Mouse (Mus musculus): ENCODE results near the gene 4930467E23Rik. TPM values are rescaled to one million over a fixed set of nuclear protein-coding genes. Genes with fewer than 3 reads are reported as not detected.
"Not testable (repeated sequence)": the region's sequence is repeated elsewhere in the genome, so short reads cannot be mapped to it uniquely, and the experiment has no call there.

The 4930467E23Rik gene
- polyA plus RNA-seq, 1 experiment from 2014 or later = not detected

GRCm38 (mm10) chr8:19715266-19715665 lies 14.1 kb upstream of the 4930467E23Rik start:
- not testable (repeated sequence) for H3K9me3 ChIP-seq (ENCODE audit: control insufficient read depth, low read length); H3K27me3 ChIP-seq (replicated peaks; ENCODE audit: control insufficient read depth, insufficient read depth, low read length); H3K4me1 ChIP-seq (replicated peaks; ENCODE audit: control insufficient read depth, insufficient read depth, low read length); H3K27ac ChIP-seq (ENCODE audit: low read depth, low read length); H3K4me2 ChIP-seq; ATAC-seq (replicated peaks; ENCODE audit: low FRiP score); DNase-seq (ENCODE audit: low spot score); H3K4me3 ChIP-seq (ENCODE audit: low read depth, low read length); H3K36me3 ChIP-seq (ENCODE audit: control insufficient read depth, insufficient read depth, low read length); H3K9ac ChIP-seq (ENCODE audit: low read depth, low read length)
- WGBS = 78% methylated on average over 3 of the region's 3 CpGs

- WGBS = 89% methylated on average over 3 of the region's 3 CpGs
These were observed 11.5 kb upstream of the 4930467E23Rik start for GRCm38 (mm10) chr8:19717851-19718250.

GRCm38 (mm10) chr8:19719513-19719912 lies 9.9 kb upstream of the 4930467E23Rik start:
- H3K4me2 ChIP-seq; H3K27me3 ChIP-seq (replicated peaks; ENCODE audit: control insufficient read depth, insufficient read depth, low read length); DNase-seq (ENCODE audit: low spot score); H3K4me3 ChIP-seq (ENCODE audit: low read depth, low read length); H3K27ac ChIP-seq (ENCODE audit: low read depth, low read length); H3K9me3 ChIP-seq (ENCODE audit: control insufficient read depth, low read length); H3K9ac ChIP-seq (ENCODE audit: low read depth, low read length); H3K36me3 ChIP-seq (ENCODE audit: control insufficient read depth, insufficient read depth, low read length); H3K4me1 ChIP-seq (replicated peaks; ENCODE audit: control insufficient read depth, insufficient read depth, low read length); ATAC-seq (replicated peaks; ENCODE audit: low FRiP score): not testable (repeated sequence)
- 68% methylated on average over 3 of the region's 3 CpGs for WGBS

More at GRCm38 (mm10) chr8:19717851-19718250, 11.5 kb upstream of the 4930467E23Rik start:
- ATAC-seq (replicated peaks; ENCODE audit: low FRiP score); H3K4me1 ChIP-seq (replicated peaks; ENCODE audit: control insufficient read depth, insufficient read depth, low read length); H3K4me3 ChIP-seq (ENCODE audit: low read depth, low read length); H3K27me3 ChIP-seq (replicated peaks; ENCODE audit: control insufficient read depth, insufficient read depth, low read length); DNase-seq (ENCODE audit: low spot score); H3K9ac ChIP-seq (ENCODE audit: low read depth, low read length); H3K4me2 ChIP-seq; H3K9me3 ChIP-seq (ENCODE audit: control insufficient read depth, low read length); H3K36me3 ChIP-seq (ENCODE audit: control insufficient read depth, insufficient read depth, low read length); H3K27ac ChIP-seq (ENCODE audit: low read depth, low read length): not testable (repeated sequence)

DNA sequence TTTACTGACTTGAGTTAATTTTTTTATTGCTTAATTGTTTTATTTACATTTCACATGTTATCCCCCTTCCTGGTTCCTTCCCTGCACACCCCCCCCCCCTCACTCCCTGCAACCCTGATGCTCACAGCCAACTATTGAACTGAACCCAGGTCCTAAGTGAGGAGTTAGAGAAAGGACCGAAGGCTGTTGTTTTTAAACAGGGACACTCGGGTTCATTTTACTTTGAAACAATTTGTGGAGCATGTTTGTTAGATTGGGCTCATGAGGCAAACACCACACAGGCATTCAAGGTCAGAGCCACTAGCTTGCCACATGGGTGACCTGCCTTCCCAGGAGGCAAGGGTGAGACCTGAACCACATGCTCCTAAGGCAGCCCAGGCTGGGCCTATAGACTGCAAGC lies 4.5 kb upstream of the 4930467E23Rik start:
- H3K27me3 ChIP-seq (replicated peaks; ENCODE audit: control insufficient read depth, insufficient read depth, low read length); H3K9ac ChIP-seq (ENCODE audit: low read depth, low read length); H3K36me3 ChIP-seq (ENCODE audit: control insufficient read depth, insufficient read depth, low read length); H3K4me2 ChIP-seq; H3K9me3 ChIP-seq (ENCODE audit: control insufficient read depth, low read length); DNase-seq (ENCODE audit: low spot score); H3K4me3 ChIP-seq (ENCODE audit: low read depth, low read length); H3K4me1 ChIP-seq (replicated peaks; ENCODE audit: control insufficient read depth, insufficient read depth, low read length); H3K27ac ChIP-seq (ENCODE audit: low read depth, low read length); ATAC-seq (replicated peaks; ENCODE audit: low FRiP score): not testable (repeated sequence)
- WGBS = 48% methylated on average over 2 of the region's 2 CpGs

DNA sequence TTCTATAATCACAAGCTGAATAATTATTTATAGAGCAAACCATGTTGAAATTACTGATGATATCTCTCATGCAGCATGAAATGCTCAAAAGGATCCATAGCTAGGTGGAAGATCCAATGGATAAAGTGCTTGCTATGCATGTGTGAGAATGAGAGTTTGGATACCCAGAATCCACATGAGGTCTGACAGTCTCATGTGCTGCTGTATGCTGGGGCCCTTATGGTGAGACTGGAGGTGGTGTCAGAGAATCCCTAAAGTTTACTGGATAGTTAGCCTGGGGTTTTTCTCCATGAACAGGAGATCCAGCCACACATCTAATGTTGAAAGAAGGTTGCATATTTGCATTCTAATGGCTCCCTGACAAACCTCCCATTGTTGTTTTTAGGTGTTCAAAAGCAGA lies 22.4 kb downstream of the 4930467E23Rik start:
- not testable (repeated sequence) for H3K4me1 ChIP-seq (replicated peaks; ENCODE audit: control insufficient read depth, insufficient read depth, low read length); H3K9ac ChIP-seq (ENCODE audit: low read depth, low read length); H3K9me3 ChIP-seq (ENCODE audit: control insufficient read depth, low read length); H3K27ac ChIP-seq (ENCODE audit: low read depth, low read length); ATAC-seq (replicated peaks; ENCODE audit: low FRiP score); H3K4me2 ChIP-seq; DNase-seq (ENCODE audit: low spot score); H3K36me3 ChIP-seq (ENCODE audit: control insufficient read depth, insufficient read depth, low read length); H3K4me3 ChIP-seq (ENCODE audit: low read depth, low read length); H3K27me3 ChIP-seq (replicated peaks; ENCODE audit: control insufficient read depth, insufficient read depth, low read length)

DNA sequence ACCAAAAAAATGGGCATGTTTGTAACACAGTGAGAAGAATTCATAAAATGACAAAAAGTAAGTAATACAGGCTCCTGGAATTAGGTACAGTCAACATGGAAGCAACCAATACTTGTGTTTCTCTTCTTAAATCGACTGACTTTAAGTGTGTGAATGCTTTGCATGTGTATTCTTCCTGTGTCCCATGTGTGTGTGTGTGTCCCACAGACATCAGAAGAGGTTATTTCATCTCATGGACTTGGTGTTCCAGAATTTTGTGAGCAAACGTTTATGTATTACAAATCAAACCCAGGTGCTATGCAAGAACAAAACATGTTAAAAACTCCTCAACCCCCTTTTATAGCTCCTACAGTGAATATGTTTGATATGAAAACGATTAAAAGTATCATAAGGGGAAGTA lies 24.8 kb downstream of the 4930467E23Rik start:
- H3K36me3 ChIP-seq (ENCODE audit: control insufficient read depth, insufficient read depth, low read length); DNase-seq (ENCODE audit: low spot score); ATAC-seq (replicated peaks; ENCODE audit: low FRiP score); H3K4me3 ChIP-seq (ENCODE audit: low read depth, low read length); H3K9ac ChIP-seq (ENCODE audit: low read depth, low read length); H3K9me3 ChIP-seq (ENCODE audit: control insufficient read depth, low read length); H3K4me2 ChIP-seq; H3K27me3 ChIP-seq (replicated peaks; ENCODE audit: control insufficient read depth, insufficient read depth, low read length); H3K27ac ChIP-seq (ENCODE audit: low read depth, low read length); H3K4me1 ChIP-seq (replicated peaks; ENCODE audit: control insufficient read depth, insufficient read depth, low read length): not testable (repeated sequence)
- 62% methylated on average over 2 of the region's 3 CpGs for WGBS

DNA sequence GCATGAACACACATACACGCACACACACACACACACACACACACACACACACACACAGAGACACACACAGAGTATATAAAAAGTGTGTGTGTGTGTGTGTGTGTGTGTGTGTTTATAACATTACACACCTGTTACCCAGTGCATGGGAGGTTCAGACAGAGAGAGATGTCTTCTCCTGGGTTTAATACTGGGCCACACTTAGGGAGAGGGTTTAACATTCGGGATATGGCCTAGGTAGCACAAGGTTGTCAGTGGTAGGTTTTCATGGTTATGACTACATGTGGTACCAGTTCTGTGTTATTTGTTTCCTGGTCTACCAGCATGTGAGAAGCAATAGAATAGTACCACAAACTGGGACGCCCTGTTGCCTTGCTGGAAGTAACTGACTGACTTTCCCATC lies 25.6 kb downstream of the 4930467E23Rik start:
- not testable (repeated sequence) for H3K27ac ChIP-seq (ENCODE audit: low read depth, low read length); H3K4me2 ChIP-seq; H3K27me3 ChIP-seq (replicated peaks; ENCODE audit: control insufficient read depth, insufficient read depth, low read length); H3K9ac ChIP-seq (ENCODE audit: low read depth, low read length); H3K36me3 ChIP-seq (ENCODE audit: control insufficient read depth, insufficient read depth, low read length); H3K9me3 ChIP-seq (ENCODE audit: control insufficient read depth, low read length); H3K4me3 ChIP-seq (ENCODE audit: low read depth, low read length); DNase-seq (ENCODE audit: low spot score); ATAC-seq (replicated peaks; ENCODE audit: low FRiP score); H3K4me1 ChIP-seq (replicated peaks; ENCODE audit: control insufficient read depth, insufficient read depth, low read length)
- WGBS = 70% methylated on average over 3 of the region's 3 CpGs

- not testable (repeated sequence) for H3K4me1 ChIP-seq (replicated peaks; ENCODE audit: control insufficient read depth, insufficient read depth, low read length); H3K4me2 ChIP-seq; DNase-seq (ENCODE audit: low spot score); H3K9me3 ChIP-seq (ENCODE audit: control insufficient read depth, low read length); H3K9ac ChIP-seq (ENCODE audit: low read depth, low read length); H3K4me3 ChIP-seq (ENCODE audit: low read depth, low read length); H3K36me3 ChIP-seq (ENCODE audit: control insufficient read depth, insufficient read depth, low read length); H3K27me3 ChIP-seq (replicated peaks; ENCODE audit: control insufficient read depth, insufficient read depth, low read length); H3K27ac ChIP-seq (ENCODE audit: low read depth, low read length); ATAC-seq (replicated peaks; ENCODE audit: low FRiP score)
- WGBS = 69% methylated on average over 5 of the region's 5 CpGs
These were observed 32.3 kb downstream of the 4930467E23Rik start for GRCm38 (mm10) chr8:19761660-19762059.

GRCm38 (mm10) chr8:19762860-19763592 lies 33.6 kb downstream of the 4930467E23Rik start:
- not testable (repeated sequence) for H3K4me3 ChIP-seq (ENCODE audit: low read depth, low read length); H3K27me3 ChIP-seq (replicated peaks; ENCODE audit: control insufficient read depth, insufficient read depth, low read length)

More at GRCm38 (mm10) chr8:19762860-19763592, 33.6 kb downstream of the 4930467E23Rik start:
- not testable (repeated sequence) for H3K36me3 ChIP-seq (ENCODE audit: control insufficient read depth, insufficient read depth, low read length); H3K9ac ChIP-seq (ENCODE audit: low read depth, low read length); ATAC-seq (replicated peaks; ENCODE audit: low FRiP score); H3K4me2 ChIP-seq; H3K27ac ChIP-seq (ENCODE audit: low read depth, low read length); H3K4me1 ChIP-seq (replicated peaks; ENCODE audit: control insufficient read depth, insufficient read depth, low read length); H3K9me3 ChIP-seq (ENCODE audit: control insufficient read depth, low read length); DNase-seq (ENCODE audit: low spot score)
- 61% methylated on average over 4 of the region's 4 CpGs for WGBS
